Mouse (Mus musculus): ENCODE measurements around the gene Smim4. TPM values are rescaled to one million over a fixed set of nuclear protein-coding genes. Genes with fewer than 3 reads are reported as not detected.

The Smim4 gene
- polyA plus RNA-seq, 1 experiment from 2014 or later: 67.3 TPM

DNA sequence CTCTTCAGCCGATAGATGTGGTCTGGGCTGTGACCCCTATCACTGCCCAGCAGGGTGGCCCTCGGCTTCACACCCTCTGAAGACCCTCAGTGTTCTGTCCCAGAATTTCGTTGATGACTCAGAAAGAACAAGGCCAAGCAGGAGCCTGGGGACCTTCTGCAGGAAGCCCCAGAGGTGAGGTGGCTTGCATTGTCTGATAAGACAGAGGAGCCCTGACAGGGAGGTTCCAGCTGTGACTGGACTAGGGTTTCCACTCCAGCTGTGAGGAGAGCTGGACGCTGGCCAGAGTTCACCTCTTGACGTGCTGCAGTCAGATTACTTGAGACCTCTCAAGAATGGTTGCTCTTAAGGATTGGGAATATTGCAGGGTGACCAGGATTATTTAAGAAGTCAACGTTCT is 3.3 kb upstream of the Smim4 start:
- Histone ChIP-seq H3K9me3 (replicated peaks) (no peaks in the 10 kb centered on the region), H3K4me3 (replicated peaks) (peak overlapping the region; percentile 90), H3K4me1 (peaks cover 56% of the 10 kb centered on the region), H3K27me3 (no peaks in the 10 kb centered on the region), H3K36me3 (peaks cover 25% of the 10 kb centered on the region), H3K9ac (peak overlapping the region; percentile 91), H3K4me2 (replicated peaks) (peak overlapping the region; percentile 73), H3K27ac (replicated peaks) (peak overlapping the region; percentile 81)
- WGBS: 14% methylated on average over 6 of the region's 6 CpGs
- no peak for ATAC-seq (ENCODE audit: insufficient number of reproducible peaks, low FRiP score, low TSS enrichment, low read depth)

DNA sequence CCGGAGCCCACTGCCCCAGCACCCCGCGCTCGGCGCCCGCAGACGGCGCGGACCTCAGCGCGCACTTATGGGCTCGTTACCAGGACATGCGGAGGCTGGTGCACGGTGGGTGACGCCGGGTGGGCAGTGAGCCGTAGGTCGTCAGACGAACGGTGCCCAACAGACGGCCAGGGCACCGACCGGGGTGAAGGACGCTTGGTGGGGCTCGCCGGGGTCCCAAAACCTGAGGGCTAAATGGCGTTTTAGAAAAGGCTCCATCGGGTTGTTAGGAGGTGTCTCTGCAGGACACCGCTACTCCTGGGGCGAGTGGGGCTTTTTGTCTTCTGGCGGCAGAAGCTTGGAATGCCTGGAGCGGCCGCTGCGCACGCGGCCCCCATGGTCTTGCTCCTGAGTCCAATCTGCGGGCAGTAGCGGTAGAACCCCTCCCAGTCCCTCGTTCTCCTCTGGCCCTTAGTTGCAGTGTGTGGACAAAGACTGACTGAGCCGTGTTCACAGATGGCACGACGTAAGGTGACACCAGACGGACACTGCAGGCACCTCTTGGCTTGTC is 2.6 kb upstream of the Smim4 start:
- no peak for ATAC-seq (ENCODE audit: insufficient number of reproducible peaks, low FRiP score, low TSS enrichment, low read depth)
- peaks cover 63% of the 10 kb centered on the region for H3K4me1 ChIP-seq
- H3K27ac ChIP-seq (replicated peaks): peak overlapping the region; percentile 81

GRCm38 (mm10) chr14:31130236-31131220 is 1.8 kb upstream of the Smim4 start, which contains the start of gene Nt5dc2:
Gene Nt5dc2, plus strand, starts transcription at chr14:31131053.
- peak within 1 kb of the TSS; percentile 91 for H3K9ac ChIP-seq
- H3K27ac ChIP-seq (replicated peaks): peak within 1 kb of the TSS; percentile 81
- peaks cover 10% of the 10 kb centered on the region for H3K36me3 ChIP-seq
- H3K4me3 ChIP-seq (replicated peaks): peak within 1 kb of the TSS; percentile 90
- ATAC-seq (ENCODE audit: insufficient number of reproducible peaks, low FRiP score, low TSS enrichment, low read depth): peak; percentile 84
- H3K4me1 ChIP-seq: peaks cover 68% of the 10 kb centered on the region
- no peaks in the 10 kb centered on the region for H3K9me3 ChIP-seq (replicated peaks)
- 4% methylated on average over 62 of the region's 63 CpGs for WGBS
- H3K4me2 ChIP-seq (replicated peaks): peak within 1 kb of the TSS; percentile 73
- no peaks in the 10 kb centered on the region for H3K27me3 ChIP-seq

More for the DNA sequence above, 2.6 kb upstream of the Smim4 start:
- 1% methylated on average over 43 of the region's 43 CpGs for WGBS
- Histone ChIP-seq H3K4me2 (replicated peaks) (peak overlapping the region; percentile 73), H3K4me3 (replicated peaks) (peak overlapping the region; percentile 90), H3K9ac (peak overlapping the region; percentile 91), H3K36me3 (peaks cover 18% of the 10 kb centered on the region), H3K27me3 (no peaks in the 10 kb centered on the region), H3K9me3 (replicated peaks) (no peaks in the 10 kb centered on the region)

DNA sequence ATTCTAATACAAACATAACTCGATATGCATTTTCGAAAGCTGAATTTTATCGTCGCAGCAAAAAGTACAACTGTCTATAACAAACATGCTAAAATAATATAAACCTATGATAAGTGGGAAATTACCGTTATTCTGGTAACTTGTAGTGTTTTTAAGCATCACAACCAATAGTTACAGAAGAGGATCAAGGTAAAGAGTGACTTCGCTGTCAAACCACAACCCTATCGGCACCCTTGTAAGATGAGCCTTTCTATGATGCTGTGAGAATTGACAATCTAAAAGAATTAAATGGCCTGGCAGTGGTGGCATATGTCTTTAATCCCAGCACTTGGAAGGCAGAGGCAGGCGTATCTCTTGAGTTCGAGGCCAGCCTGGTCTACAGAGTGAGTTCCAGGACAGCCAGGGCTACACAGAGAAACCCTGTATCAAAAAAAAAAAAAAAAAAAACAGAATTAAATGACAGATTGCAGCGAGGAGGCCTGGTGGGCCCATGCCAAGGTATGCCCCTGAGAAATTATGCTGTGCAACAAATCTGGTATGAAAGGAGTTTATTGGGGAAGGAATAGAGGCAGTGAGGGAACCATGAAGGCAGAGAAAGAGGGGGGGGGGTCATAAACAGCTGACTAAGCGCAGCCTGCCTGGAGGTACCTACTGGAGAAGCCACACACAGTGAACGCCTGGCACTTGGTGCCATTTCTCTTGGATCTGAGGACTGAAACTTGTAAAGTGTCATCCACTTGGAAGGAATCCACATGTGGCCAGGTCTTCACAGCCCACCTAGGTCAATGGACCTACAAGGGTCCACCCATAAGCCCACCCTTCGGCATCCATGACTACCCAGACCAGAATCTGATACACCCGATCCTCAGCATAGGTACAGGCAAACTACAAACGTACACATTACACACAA is 825 bp upstream of the Smim4 start:
- 62% methylated on average over 15 of the region's 15 CpGs for WGBS
- H3K9ac ChIP-seq: 0 out of 2 replicates have a peak overlapping the region, but pooled peaks have one; percentile 12
- ATAC-seq (ENCODE audit: insufficient number of reproducible peaks, low FRiP score, low TSS enrichment, low read depth): no peak
- peak overlapping the region; percentile 74 for H3K4me3 ChIP-seq (replicated peaks)
- H3K27me3 ChIP-seq: no peaks in the 10 kb centered on the region
- peaks cover 67% of the 10 kb centered on the region for H3K4me1 ChIP-seq
- H3K9me3 ChIP-seq (replicated peaks): no peaks in the 10 kb centered on the region
- 0 out of 2 replicates have a peak, but pooled peaks cover under 1% of the 10 kb centered on the region for H3K36me3 ChIP-seq
- H3K27ac ChIP-seq (replicated peaks): peak overlapping the region; percentile 81
- peak overlapping the region; percentile 76 for H3K4me2 ChIP-seq (replicated peaks)

DNA sequence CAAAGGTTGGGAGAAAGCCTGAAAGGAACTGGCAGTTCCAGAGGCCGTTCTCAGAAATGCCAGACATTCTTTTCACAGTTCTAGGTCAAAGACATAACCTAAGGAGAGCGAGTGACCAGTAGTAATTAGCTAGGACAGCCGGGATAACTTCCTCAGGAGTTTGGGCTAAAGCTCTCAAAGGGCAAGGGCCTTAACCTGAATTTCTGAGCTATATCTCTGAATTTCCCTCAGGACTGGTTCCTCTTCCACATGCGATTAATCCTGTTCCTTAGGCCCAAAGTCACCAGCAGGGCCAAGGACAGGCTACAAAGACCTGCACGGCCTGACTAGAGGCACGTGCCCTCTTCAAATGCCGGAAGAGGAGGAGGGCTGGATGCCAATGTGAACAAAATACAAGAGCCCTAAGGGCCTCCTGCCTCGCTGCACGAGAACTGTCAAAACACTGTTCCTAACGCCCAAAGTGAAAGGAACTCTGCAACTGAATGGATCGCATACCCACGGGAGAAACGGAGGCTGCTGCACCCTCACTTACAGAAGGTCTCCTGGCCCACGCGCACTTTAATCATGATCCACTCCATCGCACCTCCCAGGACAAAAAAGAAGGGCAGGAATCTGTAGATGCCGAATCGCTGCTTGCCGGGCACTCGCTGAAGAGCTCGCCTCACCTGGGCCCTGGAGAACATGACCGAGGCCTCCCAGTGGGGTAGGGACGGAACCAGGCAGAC is 493 bp downstream of the Smim4 start:
- no peaks in the 10 kb centered on the region for H3K27me3 ChIP-seq
- WGBS: 1% methylated on average over 23 of the region's 23 CpGs
- H3K9ac ChIP-seq: peak overlapping the region; percentile 57
- H3K4me1 ChIP-seq: peaks cover 55% of the 10 kb centered on the region
- no peaks in the 10 kb centered on the region for H3K9me3 ChIP-seq (replicated peaks)
- peak overlapping the region; percentile 76 for H3K4me2 ChIP-seq (replicated peaks)
- no peak for ATAC-seq (ENCODE audit: insufficient number of reproducible peaks, low FRiP score, low TSS enrichment, low read depth)
- peak overlapping the region; percentile 74 for H3K4me3 ChIP-seq (replicated peaks)
- peak overlapping the region; percentile 85 for H3K27ac ChIP-seq (replicated peaks)
- H3K36me3 ChIP-seq: peaks cover 5% of the 10 kb centered on the region; the same call in 1 of the 2 replicates

DNA sequence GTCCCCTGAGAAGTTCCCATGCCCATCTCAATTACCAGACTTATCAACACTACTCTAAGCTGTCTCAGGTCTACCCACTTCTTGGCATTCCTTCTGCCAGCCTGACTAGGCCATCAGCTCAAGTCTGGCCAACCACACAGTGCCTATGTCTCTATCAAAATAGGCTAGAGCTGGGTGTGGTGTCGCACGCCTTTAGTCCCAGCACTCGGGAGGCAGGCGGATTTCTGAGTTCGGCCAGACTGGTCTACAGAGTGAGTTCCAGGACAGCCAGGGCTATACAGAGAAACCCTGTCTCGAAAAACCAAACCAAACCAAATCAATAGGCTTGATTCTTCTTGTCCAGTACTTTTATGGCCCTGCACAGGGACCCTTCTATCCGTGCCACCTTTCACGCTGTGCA is 1.9 kb downstream of the Smim4 start:
- Histone ChIP-seq H3K9me3 (replicated peaks) (no peaks in the 10 kb centered on the region), H3K4me3 (replicated peaks) (no peak overlapping the region), H3K36me3 (peaks cover 9% of the 10 kb centered on the region; the same call in 1 of the 2 replicates), H3K27ac (replicated peaks) (no peak overlapping the region), H3K9ac (no peak overlapping the region), H3K4me1 (peaks cover 41% of the 10 kb centered on the region), H3K4me2 (replicated peaks) (peak overlapping the region; percentile 36; the same call in 1 of the 2 replicates), H3K27me3 (no peaks in the 10 kb centered on the region)
- ATAC-seq (ENCODE audit: insufficient number of reproducible peaks, low FRiP score, low TSS enrichment, low read depth): no peak
- WGBS: 95% methylated on average over 8 of the region's 8 CpGs

GRCm38 (mm10) chr14:31125106-31126075 is 3.4 kb downstream of the Smim4 start:
- no peak overlapping the region for H3K4me3 ChIP-seq (replicated peaks)
- H3K4me1 ChIP-seq: peaks cover 34% of the 10 kb centered on the region
- peaks cover 13% of the 10 kb centered on the region; the same call in 1 of the 2 replicates for H3K36me3 ChIP-seq
- H3K4me2 ChIP-seq (replicated peaks): peak overlapping the region; percentile 29; the same call in 1 of the 2 replicates
- no peaks in the 10 kb centered on the region for H3K9me3 ChIP-seq (replicated peaks)
- ATAC-seq (ENCODE audit: insufficient number of reproducible peaks, low FRiP score, low TSS enrichment, low read depth): no peak
- H3K9ac ChIP-seq: no peak overlapping the region
- 38% methylated on average over 9 of the region's 9 CpGs for WGBS
- no peaks in the 10 kb centered on the region for H3K27me3 ChIP-seq
- peak overlapping the region; percentile 78 for H3K27ac ChIP-seq (replicated peaks)

- H3K4me1 ChIP-seq: no peaks in the 10 kb centered on the region
- H3K9ac ChIP-seq: no peak overlapping the region
- no peak overlapping the region for H3K4me2 ChIP-seq (replicated peaks)
- H3K36me3 ChIP-seq: peaks cover 72% of the 10 kb centered on the region
- no peak for ATAC-seq (ENCODE audit: insufficient number of reproducible peaks, low FRiP score, low TSS enrichment, low read depth)
- H3K27me3 ChIP-seq: no peaks in the 10 kb centered on the region
- 55% methylated on average over 2 of the region's 2 CpGs for WGBS
- no peak overlapping the region for H3K27ac ChIP-seq (replicated peaks)
- no peak overlapping the region for H3K4me3 ChIP-seq (replicated peaks)
- H3K9me3 ChIP-seq (replicated peaks): no peaks in the 10 kb centered on the region
These were observed 13.2 kb downstream of the Smim4 start for GRCm38 (mm10) chr14:31115522-31115921.

- Histone ChIP-seq H3K9ac (no peak overlapping the region), H3K27ac (replicated peaks) (no peak overlapping the region), H3K27me3 (no peaks in the 10 kb centered on the region), H3K4me3 (replicated peaks) (no peak overlapping the region), H3K4me2 (replicated peaks) (no peak overlapping the region), H3K36me3 (peaks cover 82% of the 10 kb centered on the region), H3K9me3 (replicated peaks) (no peaks in the 10 kb centered on the region), H3K4me1 (no peaks in the 10 kb centered on the region)
- WGBS: 78% methylated on average over 3 of the region's 3 CpGs
- ATAC-seq (ENCODE audit: insufficient number of reproducible peaks, low FRiP score, low TSS enrichment, low read depth): no peak
These were observed 14.7 kb downstream of the Smim4 start for GRCm38 (mm10) chr14:31114011-31114410.

Data from embryonic facial prominence, embryonic 15.5 days (tissue).